Mouse (Mus musculus) heart, postnatal 4 days (tissue): ENCODE measurements at regions not wholly inside any gene's neighbourhood (a gene's known extent, or its start where the extent isn't known, plus 50 kb on each side); places are given as distances from the start of the nearest gene placed in this dataset.

Experiments used
- DNase-seq: peaks from one replicate; pipeline ENCODE4 v3.0.0; 2021

DNA sequence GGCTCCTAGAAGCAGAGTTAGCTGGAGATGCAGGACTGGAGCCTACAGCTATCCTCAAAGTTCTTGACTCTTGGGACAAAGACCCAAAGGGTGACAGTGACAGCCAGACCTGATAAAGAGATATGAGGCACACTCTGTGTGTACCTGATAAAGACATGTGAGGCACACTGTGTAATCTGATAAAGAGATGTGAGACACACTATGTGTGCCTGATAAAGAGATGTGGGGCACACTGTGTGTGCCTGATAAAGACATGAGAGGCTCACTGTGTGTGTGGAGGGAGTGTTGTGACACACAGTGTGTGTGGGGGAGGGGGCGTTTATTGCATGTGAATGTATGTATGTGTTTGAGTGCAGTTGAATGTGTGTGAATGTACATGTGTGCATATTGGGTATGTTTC, 97.8 kb upstream of the Habp2 start:
- no peak for DNase-seq

DNA sequence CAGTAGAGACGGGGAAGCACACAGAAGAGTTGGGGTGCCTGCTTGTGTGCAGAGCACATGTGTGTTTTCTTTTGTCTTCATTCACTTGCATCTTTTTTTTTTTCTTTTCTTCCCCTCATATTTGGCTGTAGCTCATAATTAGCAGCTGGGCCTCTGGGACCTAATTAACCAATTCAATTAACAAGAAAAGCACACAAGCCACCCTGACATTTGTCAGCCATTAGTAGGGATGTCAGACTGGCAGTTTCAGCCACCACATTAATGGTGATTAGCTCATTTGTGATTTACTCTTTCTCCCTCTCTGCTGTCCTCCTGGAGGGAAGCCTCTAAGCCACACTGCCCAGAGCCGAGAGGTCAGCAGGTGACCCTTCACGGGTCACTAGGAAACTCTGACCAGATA, 96.7 kb upstream of the Habp2 start:
- no peak for DNase-seq

DNA sequence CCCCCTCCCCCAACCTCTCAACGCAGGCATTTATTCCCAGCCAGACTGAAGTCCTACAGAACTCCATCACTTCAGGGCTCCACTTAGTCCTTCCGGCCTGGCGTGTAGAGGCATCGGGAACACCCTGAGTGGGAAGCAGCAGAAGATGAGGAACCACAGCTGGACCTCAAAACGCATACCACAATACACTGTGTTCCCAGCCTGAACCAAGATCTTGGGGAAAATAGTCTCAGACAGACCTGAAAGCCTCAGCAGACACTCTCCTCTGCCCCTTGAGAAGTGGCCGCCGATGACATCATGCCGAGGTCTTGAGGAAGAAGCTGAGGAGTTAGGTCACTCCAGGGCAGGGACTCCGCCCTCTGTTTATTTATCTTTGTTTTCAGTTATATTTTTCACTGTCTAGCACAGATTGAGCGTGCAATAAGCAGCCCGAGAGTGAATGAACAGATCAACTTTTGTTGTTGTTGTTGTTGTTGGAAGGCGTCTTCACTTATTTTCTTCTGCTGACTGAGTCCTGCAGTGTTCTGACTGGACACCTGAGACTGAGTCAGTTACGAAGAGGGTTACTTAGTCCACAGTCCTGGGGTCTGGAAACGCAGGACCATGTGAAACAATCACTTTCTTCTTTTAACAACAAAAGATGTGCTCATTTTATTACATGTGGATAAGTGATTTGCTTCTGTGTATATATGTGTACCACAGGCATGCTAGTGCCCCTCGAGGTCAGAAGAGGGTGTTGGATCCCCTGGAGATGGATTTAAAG, 88.3 kb upstream of the Habp2 start:
- peak; percentile 15 for DNase-seq

DNA sequence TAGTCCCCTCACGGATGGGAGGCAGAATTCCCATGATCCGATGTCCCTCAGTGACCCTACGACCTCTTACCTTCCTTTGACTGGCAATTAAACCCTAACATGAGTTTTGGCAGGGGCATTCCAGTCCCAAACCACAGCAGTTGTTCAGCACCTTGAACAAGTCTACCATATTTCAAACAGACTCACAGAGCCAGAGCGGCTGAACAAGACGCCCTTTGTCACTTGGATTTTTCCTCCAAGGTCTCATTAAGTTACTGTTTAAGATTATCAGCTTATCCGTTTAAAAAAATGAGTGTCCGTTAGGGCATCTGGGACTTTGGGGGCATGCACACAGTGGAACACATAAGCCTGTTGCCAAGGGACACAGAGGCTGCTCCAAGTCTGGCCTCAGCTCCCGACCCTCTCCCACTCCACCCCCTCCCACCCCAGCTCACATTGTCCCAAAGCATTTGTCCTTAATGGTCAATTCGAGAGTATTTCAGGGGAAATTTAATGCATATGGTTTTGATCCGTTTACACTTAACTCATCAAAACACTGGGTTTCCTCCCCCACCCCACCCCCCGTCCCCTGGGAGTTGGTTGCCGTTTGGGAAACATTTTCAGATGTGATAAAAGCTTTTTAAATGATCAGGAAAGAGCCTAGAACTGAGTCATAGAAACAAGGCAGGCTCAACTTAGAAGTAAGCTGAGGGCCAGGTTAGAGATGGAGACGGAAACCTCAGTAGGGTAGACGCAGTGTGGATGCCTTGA, 87.4 kb upstream of the Habp2 start:
- DNase-seq, result no peak

DNA sequence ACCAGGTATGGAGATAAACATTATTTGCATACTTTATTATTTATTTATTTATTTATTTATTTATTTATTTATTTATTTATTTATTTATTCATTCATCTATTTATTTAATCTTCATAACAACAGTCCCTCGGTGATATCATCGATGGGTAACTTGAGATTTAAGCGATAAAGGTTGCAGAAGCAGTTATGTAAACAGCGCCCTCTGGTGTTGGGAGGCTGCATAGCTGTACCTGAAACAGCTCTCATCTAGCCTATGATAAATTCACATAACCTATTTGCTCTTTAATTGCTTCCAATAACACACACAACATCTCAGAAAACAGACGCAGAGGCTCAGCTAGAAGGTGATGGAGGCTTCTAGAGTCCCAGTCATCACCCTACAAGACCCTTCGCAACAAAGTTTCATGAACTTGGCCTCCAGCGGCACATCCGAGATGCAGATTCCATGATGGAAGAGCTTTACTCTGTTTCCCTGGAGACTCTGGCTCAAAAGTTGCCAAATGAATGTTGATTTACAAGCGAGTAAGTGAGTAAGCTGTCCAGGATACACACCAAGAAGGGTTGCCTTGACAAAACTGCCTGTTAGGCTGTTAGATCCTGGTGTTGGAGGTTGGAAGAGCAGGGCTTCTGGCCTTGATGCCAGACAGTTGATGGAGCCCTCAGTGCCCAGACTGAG, 85.8 kb upstream of the Habp2 start:
- no peak for DNase-seq

DNA sequence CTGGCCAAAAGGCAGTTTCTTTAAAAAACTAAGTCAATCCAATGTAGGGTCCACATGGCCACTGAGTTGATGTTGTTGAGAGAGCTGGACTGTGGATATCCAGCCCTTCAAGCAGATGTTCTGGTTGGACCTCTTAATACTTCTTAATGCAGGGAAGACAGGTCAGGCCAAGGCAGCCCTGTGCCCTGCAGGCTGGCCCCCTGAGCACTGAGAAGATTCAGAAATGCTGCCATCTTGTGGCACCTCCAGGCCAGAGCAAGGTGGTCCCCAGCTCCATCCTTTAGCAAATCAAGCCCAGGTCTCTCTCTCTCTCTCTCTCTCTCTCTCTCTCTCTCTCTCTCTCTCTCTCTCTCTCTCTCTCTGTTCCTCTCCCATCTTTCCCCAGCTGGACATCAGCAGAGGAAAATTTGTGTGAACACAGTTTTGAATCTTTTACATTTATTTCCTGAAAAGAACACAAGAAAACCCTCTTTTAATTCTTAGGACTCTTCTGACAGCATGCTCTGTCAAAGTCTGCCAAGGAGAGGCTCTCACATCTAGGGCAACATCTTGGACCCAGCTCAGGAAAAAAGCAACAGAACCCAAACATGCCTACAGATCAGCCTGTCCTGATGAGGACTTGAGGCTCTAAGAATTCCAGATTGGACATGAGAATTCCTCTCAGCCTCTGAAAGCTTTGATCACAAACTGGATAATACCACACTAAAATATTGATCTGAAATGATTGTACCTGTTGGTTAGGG, 85.0 kb upstream of the Habp2 start:
- peak; percentile 71 for DNase-seq

DNA sequence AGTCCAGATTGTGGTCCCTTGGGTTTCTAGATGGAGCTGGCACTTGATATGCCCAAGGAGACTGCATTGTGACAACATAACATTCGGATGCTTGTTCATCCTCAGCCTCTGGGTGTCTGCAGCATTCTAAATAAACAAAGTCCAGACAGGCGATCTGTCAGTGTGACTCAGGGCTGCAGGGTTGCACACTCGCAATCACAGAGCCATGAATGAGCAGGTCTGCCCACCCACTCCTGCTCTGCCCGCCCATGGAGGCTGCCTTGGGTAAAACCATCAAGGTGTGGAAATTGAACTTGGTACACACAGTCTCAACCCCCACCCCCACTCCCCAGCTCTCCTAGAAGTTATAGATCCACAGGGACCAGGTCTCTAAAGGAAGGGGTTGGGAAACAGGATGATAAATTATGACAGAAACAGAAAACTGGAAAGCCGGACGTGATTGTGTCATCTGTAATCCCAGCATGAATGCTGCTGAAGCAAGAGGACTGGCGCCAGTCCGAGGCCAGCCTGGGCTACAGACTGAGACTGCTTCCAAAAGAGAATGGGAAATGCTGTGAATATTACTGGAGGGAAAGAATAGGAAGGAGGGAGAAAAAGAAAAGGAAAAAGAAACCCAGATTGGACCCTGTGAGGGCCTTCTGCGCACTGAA, 84.3 kb upstream of the Habp2 start:
- DNase-seq, result no peak

DNA sequence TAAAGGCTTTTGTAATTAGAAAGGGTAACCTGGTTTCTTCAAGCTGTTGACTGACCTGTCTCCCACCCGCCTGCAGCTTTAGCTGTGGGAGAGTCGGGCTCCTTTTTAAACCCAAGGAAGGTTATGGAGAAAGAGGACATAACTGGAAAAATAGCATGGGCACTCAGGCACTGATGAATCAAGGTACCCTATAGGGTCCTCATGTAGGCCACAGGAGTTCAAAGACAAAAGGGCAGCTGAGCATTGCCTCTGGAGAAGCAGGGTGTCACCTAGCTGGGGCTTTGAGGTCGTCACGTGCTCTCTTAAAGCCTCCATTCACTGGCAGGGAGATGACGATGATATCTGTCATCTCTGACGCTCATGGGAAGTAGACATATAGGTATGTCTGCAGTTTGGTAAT, 68.4 kb upstream of the Habp2 start:
- DNase-seq, result no peak

DNA sequence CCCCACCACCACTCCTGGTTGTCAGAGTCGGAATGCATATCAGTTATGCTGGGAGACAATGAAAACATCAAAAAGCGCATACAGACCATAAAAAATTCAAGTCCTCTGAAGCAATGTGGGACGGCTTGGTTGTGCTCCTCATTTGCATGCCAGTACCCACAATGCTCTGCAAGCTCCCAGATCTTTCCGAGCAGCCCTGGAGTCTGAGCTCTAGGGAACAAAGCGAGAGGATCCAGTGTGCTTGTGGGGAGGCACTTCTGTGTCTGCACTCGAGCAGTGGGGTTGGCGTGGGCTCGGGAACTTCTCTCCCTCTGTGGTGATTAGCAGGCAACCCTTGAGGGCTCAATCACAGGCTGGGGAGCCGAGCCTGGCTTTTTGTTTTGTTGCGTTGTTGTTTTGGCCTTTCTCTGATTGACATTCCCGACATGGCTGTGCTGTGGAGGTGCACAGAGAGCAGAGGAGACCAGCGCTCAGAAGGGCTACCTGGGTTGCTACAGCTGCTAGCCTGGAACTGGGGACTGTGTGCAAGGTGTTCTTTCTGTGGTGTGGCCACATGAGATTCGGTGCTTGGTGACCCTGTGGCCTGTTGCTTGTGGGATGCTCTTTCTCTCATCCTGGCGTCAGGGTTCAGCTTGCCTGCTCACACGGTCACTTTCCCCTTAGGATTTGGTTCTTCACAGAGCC, 66.1 kb upstream of the Habp2 start:
- DNase-seq, result no peak

DNA sequence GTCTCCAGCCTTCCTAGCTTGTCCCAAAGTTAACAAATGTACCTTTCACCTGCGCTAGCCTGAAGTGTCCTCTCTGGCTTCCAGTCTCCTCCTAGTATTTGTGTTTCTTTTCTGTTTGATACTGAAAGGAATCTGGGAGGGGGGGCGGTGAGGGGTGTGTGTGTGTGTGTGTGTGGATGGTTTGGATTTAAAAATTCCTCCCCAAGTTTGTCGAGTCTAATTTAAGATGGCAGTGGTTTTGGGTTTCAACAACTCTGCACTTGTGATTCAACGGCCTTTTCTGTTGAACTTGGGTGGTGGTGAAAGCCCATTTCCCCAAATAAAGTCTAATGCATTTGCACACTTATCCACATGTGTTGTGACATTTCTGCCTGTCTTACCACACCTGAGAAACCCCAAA, 64.4 kb upstream of the Habp2 start:
- no peak for DNase-seq

DNA sequence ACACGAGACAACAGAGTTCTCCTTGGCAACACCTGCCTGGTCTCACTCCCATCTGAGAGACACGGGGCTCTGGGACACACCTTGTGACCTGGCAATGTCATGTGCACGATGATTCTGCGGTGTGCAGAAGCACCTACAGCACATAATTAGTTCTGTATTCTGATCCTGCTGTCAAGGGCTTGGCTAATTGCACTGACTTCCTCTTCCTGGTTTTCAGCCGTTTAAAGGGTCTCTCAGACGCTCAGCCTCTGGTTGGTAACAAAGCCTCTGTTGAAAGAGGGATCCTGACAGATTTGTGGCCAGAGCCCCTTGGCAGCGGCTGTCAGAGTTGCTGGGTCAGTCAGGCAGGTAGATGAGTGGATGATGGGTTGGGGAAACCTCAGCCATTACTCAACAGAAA, 61.9 kb upstream of the Habp2 start:
- peak; percentile 1 for DNase-seq

DNA sequence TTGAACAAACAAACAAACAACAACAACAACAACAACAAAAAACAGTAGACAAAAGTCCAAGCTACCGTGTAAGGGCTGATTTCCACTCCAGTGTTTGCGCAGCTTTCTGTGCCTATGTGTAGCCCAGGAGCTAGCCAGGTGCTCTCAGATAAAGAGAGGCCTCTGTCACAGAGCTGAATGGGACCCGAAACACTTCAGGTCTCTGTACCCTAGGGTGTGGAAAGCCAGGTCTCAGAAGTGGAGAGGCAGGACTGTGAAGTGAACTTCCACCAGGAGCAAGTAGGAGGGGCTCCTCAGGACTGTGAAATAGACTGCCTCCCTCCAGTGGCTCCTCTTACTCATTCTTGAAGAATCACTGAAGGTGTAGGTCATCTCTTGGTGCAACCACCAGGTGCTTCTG, 61.4 kb upstream of the Habp2 start:
- no peak for DNase-seq

DNA sequence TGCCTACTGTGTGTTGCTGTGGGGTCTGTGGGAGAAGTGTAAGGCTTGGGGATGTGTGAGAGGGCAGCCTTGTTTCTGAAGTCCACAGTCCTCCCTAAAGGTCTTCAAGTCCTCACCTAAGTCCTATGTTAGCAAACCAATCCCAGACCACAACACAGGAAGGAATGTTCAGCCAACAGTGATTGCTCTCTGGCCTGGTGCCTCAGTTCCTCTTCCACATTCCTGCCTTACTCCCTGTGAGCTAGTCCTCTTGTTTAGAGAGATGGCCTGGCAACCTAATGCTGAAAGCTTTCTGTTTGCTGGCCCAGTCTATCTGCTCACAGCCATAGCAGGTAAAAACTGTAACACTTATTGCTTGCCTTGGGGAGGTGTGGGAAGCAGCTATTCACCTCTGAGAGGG, 58.4 kb upstream of the Habp2 start:
- DNase-seq, result no peak

DNA sequence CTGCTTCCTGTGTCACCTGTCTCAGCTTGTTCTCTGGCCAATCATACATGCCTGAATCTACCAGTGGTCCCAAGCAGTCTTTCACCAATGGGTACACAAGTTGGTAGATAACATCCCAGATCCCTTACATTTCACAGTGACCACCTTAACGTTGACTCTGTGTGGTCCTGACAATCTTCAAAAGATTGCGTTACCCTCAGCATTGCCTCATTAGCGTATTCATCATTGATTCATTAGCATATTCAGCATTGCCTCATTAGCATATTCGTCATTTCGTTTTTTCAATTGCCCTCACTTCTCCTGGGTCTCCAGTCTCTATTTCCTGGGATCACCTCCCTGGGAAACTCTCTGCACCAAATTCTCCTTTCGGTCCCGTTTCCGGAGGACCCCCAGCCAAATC, 55.5 kb upstream of the Habp2 start:
- DNase-seq, result peak; percentile 1

DNA sequence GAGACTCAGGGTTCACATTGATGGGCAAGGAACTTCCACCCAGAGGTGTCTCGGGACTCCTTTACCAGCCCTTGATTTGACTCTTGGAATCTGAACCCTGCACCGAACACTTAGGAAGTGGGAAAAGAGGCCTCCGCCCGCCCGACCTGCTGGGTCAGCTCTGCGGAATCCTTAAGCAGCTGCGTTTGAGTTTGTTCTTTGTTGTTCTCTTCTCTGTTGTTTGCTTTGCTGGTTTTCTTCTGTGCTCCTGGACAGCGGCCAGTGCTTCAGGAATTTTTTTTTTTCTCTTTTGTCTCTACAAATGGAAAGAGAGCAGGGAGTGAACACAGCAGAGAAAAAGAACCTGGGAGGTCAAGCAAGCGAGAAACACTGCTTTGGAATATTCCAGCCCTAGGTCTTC, 55.1 kb upstream of the Habp2 start:
- DNase-seq, result peak; percentile 21

DNA sequence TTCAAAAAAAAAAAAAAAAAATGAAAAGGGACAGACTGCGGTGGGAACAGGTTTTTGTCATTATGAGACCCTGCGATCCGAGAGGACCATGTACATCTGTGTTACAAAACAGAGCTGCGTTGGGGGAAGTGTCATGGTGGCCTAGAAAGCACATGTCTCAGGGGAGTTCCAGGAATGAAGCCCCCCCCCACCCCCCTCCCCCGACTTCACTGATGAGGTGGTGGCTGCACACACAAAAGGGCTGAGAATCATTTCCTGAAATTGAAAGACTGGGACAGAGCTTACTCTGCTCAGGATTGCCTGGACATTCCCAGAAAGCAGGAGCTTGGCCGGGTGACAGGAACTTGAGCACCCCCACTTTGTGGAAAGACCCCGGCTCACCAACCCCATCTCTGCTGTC, 54.7 kb upstream of the Habp2 start:
- DNase-seq, result no peak

DNA sequence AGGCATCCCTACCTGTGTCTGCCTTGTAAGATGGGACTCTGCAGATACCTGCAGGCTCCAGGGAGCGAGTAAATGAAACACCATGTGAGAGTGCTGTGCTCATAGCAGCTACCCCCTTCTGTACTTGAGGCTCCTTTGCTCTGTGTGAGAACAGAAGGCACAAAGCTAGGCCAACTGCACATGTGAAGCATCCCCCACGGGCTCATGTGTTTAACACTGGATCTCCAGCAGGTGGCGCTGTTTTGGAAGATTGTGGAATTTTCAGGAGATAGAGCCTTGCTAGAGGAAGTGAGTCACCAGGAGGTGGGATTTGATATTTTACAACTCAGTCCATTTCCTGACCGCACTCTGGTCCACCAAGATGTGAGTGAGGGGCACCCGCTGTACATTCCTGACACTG, 54.0 kb upstream of the Habp2 start:
- no peak for DNase-seq

DNA sequence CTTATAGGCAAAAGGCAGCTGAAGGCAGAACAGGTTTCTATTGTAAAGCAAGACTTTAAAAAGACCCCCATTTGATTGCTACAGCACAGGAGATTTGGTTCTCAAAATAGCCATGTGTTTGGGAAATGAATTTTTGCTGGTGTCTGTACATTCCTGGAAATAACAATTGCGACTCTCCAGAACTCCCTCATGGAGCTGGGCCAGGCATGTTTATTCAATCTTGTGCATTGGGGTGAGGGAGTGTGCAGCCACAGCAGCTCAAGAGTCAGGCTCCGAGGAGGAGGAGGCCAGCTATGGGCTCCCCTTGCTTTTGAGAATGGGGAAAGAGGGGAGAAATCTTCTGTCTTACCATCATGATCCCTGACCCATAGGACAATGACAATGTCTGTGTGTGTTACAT, 51.9 kb upstream of the Habp2 start:
- no peak for DNase-seq
